Comparison of ENCODE assay signal across 8 mouse cellular contexts in genomic region chr5:136102099-136102820, GRCm38 (mm10). TPM values are rescaled to one million over a fixed set of nuclear protein-coding genes. Genes with fewer than 3 reads are reported as not detected.
DNase-seq lines count a peak whose midpoint lies in the region; ATAC-seq lines count a peak whose summit lies in the region.

No protein-coding gene starts in this region.

- no peaks in the 10 kb centered on the region for H3K36me3 ChIP-seq in intestine, embryonic 14.5 days (ENCODE audit: control insufficient read depth, insufficient read depth, low read length)
- no peaks in the 10 kb centered on the region for H3K36me3 ChIP-seq in midbrain, embryonic 10.5 days

- H3K4me3 ChIP-seq in intestine, embryonic 14.5 days (ENCODE audit: low read depth, low read length) = peak overlapping the region; percentile 25
- peak overlapping the region; percentile 49 for H3K4me3 ChIP-seq in midbrain, embryonic 10.5 days

- peak overlapping the region; percentile 50 for H3K4me2 ChIP-seq in intestine, embryonic 14.5 days (ENCODE audit: low read length)

- H3K9ac ChIP-seq in intestine, embryonic 14.5 days (ENCODE audit: low read length) = 0 out of 2 replicates have a peak overlapping the region, but pooled peaks have one; percentile 16

- peak; percentile 88 for ATAC-seq in intestine, embryonic 14.5 days (replicated peaks; ENCODE audit: low FRiP score, low TSS enrichment, low read depth)

- intact Hi-C loops in left cerebral cortex, postnatal 36 days (cut with DNase I) = no loop called here

- H3K27ac ChIP-seq in intestine, embryonic 14.5 days (ENCODE audit: low read depth) = no peak overlapping the region
- peak overlapping the region; percentile 68 for H3K27ac ChIP-seq in midbrain, embryonic 10.5 days (replicated peaks)

- no peaks in the 10 kb centered on the region for H3K27me3 ChIP-seq in intestine, embryonic 14.5 days (replicated peaks; ENCODE audit: control insufficient read depth, insufficient read depth, low read length)
- peaks cover 47% of the 10 kb centered on the region for H3K27me3 ChIP-seq in midbrain, embryonic 10.5 days (ENCODE audit: low read depth, poor library complexity, severe bottlenecking)

- peaks cover 6% of the 10 kb centered on the region for H3K4me1 ChIP-seq in intestine, embryonic 14.5 days (replicated peaks; ENCODE audit: control insufficient read depth, insufficient read depth, low read length)
- peaks cover 18% of the 10 kb centered on the region for H3K4me1 ChIP-seq in midbrain, embryonic 10.5 days

- DNase-seq in WW6 (ENCODE audit: low read depth, low spot score) (peak; percentile 92), adipocyte (ENCODE audit: low spot score) (no peak)
- DNase-seq in cerebellum, postnatal 14 days = peak; percentile 85 to 86
- DNase-seq in frontal cortex, postnatal 14 days (ENCODE audit: low spot score in 2 of 2) = peak; percentile 40 to 50
- peak; percentile 85 for DNase-seq in intestine, embryonic 14.5 days (ENCODE audit: low spot score)
- peak; percentile 79 to 81 for DNase-seq in left cerebral cortex, postnatal 36 days (ENCODE audit: low spot score in 2 of 2)
- DNase-seq in midbrain, embryonic 10.5 days (ENCODE audit: low spot score) = peak; percentile 79
- DNase-seq in right cerebral cortex, postnatal 4 days = peak; percentile 80

- H3K9me3 ChIP-seq in intestine, embryonic 14.5 days (ENCODE audit: control insufficient read depth, low read length) = peaks cover 4% of the 10 kb centered on the region; the same call in 1 of the 2 replicates
- H3K9me3 ChIP-seq in midbrain, embryonic 10.5 days (replicated peaks) = no peaks in the 10 kb centered on the region

- whole genome bisulfite sequencing in intestine, embryonic 14.5 days = 9% methylated on average over 41 of the region's 41 CpGs
- WGBS in midbrain, embryonic 10.5 days = 8% methylated on average over 41 of the region's 41 CpGs

RNA-seq across cellular contexts. Expression of gene Polr2j, which starts 14.2 kb away (rescaled TPM):
- 269 and 270 TPM in 2 replicates for polyA plus RNA-seq in intestine, embryonic 14.5 days (2014; fragmentation: Nextera tagmentation; extraction: Ambion mirVana)
- total RNA-seq in left cerebral cortex, postnatal 36 days (2021) = 10 to 100 TPM; 69.8 to 82.9 TPM
- polyA plus RNA-seq in midbrain, embryonic 10.5 days (2016; fragmentation: Nextera tagmentation; extraction: Ambion mirVana) = 286 and 311 TPM in 2 replicates

RNA-seq across cellular contexts. Expression of gene Rasa4, which starts 18.5 kb away (rescaled TPM):
- polyA plus RNA-seq in intestine, embryonic 14.5 days (2014; fragmentation: Nextera tagmentation; extraction: Ambion mirVana) = 22.6 and 26.1 TPM in 2 replicates
- total RNA-seq in left cerebral cortex, postnatal 36 days (2021) = 1 to 10 TPM; 3.8 to 7.0 TPM
- polyA plus RNA-seq in midbrain, embryonic 10.5 days (2016; fragmentation: Nextera tagmentation; extraction: Ambion mirVana) = 3.6 and 6.3 TPM in 2 replicates

RNA-seq across cellular contexts. Expression of gene Lrwd1, which starts 33.6 kb away (rescaled TPM):
- 30.6 and 33.7 TPM in 2 replicates for polyA plus RNA-seq in intestine, embryonic 14.5 days (2014; fragmentation: Nextera tagmentation; extraction: Ambion mirVana)
- total RNA-seq in left cerebral cortex, postnatal 36 days (2021) = 10 to 100 TPM; 10.9 to 17.7 TPM
- 56.9 and 59.0 TPM in 2 replicates for polyA plus RNA-seq in midbrain, embryonic 10.5 days (2016; fragmentation: Nextera tagmentation; extraction: Ambion mirVana)

RNA-seq across cellular contexts. Expression of gene Alkbh4, which starts 33.7 kb away (rescaled TPM):
- polyA plus RNA-seq in intestine, embryonic 14.5 days (2014; fragmentation: Nextera tagmentation; extraction: Ambion mirVana) = 13.4 and 16.4 TPM in 2 replicates
- 1 to 10 TPM; 7.7 to 9.0 TPM for total RNA-seq in left cerebral cortex, postnatal 36 days (2021)
- polyA plus RNA-seq in midbrain, embryonic 10.5 days (2016; fragmentation: Nextera tagmentation; extraction: Ambion mirVana) = 27.1 and 27.5 TPM in 2 replicates

RNA-seq across cellular contexts. Expression of gene Upk3bl, which starts 48.0 kb away (rescaled TPM):
- polyA plus RNA-seq in intestine, embryonic 14.5 days (2014; fragmentation: Nextera tagmentation; extraction: Ambion mirVana) = 0.41 and 1.6 TPM in 2 replicates
- not detected for total RNA-seq in left cerebral cortex, postnatal 36 days (2021)
- 0.50 and 0.72 TPM in 2 replicates for polyA plus RNA-seq in midbrain, embryonic 10.5 days (2016; fragmentation: Nextera tagmentation; extraction: Ambion mirVana)
